Mouse (Mus musculus) heart, adult 2 months (tissue): ENCODE results near the gene Nf2.

ENCODE experiments used
- CTCF ChIP-seq: fragments of 200-600 bp; IDR thresholded peaks from 2 replicates; pipeline ENCODE4 v1.8.1; 2022; ENCODE audit warnings: antibody characterized with exemption, mild to moderate bottlenecking, moderate library complexity
- EP300 ChIP-seq: fragments of 200-500 bp; IDR thresholded peaks from 2 replicates; pipeline ENCODE4 v1.6.1; 2011; ENCODE audit warnings: low read depth, low read length, control low read depth; ENCODE audit not compliant: insufficient read depth

DNA sequence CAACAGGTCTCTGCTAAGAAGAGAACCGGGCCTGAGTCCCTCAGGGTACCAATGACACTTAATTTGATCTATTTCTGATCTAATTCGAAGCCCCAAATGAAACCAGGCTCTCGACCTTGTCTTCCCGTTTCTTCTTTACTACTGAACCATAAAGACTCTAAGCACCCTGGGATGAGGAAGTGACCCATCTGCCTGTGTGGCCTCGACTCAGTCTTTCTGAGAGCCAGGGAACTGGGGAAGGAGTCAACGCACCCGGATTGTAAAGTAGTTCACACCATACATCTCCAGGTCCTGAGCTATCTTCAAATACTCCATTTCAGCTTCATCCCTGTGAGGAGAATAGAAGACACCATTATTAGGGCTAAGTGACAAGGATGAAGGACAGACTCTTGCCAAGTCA lies 45.9 kb downstream of the Nf2 start:
- no peak for TF ChIP-seq CTCF
- TF ChIP-seq EP300, result no peak
